Mouse (Mus musculus) B cell, adult (primary cell): ENCODE measurements around the gene Tceal8. TPM values are rescaled to one million over a fixed set of nuclear protein-coding genes. Genes with fewer than 3 reads are reported as not detected.

Experiments used
- total RNA-seq: library from RNA; stranded (reverse); gene quantifications from 4 replicates; pipeline ENCODE4 v1.2.4, GENCODE M21; 2023; ENCODE audit not compliant: inconsistent age

Gene Tceal8
- 1.2 to 2.7 TPM (median 1.6 TPM) in 3 of 4 replicates, not detected in the other for total RNA-seq

DNA sequence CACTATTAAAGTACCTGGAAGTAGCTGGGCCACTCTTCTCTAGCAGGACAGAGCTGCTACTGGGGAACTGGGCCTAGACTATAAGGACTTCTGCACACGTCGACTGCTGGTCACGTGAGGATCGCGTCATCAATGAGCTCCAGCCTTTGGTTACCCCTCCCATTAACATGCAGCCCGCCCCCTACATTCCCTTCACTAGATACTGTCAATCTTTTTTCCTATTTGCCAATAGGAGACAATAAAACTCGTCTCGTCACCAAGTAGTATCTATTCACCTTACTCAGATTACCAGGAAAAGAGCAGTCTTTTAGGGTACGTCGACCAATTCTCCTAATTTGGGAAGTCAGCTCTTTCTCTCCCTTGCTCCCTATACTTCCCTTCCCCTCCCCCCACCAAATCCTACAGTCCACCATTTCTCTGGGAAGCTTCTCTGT, at the start of gene Tceal8:
Gene Tceal8 (minus strand): TSS at position 225 of the 434 bp plus-strand sequence.

DNA sequence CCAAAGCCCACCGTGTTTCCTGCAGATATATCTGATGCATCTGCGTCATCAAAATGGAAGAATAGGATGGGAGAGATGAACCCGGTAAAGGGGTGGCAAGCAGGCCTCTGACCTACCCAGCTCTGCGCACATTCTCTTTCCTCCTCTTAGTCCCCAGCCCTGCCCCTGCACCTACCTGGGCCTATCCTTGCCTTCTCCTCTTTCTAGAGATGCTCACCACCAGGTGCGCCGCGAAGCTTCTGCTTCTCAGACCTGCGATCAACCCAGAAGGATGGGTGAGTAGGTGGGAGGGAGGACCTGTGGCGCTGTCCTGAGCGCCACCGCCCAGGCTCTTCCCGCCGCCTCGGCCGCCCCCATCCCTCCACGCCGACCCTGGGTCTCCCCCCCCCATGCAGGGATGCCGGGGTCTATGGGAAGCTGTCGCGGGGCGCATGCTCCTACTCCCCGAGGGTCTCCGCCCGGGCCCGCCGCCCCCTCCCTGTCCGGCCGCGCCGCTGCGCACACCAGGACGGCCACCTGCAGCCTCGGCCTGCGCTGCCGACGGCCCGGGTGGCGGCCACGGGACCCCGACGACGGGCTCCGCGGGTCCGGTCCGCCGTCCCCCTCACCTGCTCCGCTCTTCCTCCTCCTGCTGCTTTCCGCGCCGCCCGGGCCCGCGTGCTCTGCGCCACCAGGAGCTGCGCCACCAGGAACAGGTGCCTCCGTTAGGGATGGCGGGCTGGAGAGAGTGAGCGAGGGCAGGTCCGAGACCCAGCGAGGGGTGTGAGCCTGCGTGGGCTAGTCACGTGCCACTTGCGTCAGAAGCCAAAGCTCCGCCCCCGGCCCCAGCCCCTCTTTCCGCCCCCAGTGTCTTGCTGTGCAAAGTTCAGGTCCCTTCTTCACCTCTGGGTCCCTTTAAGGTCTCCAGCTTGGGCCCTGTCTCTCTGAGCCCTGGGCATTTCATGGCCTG, 42.9 kb upstream of the Tceal8 start, which contains the start of the genes Tceal7 and Bex1:
Gene Tceal7 (plus strand): TSS at position 51 of the 949 bp plus-strand sequence.
Gene Bex1 (minus strand): TSS at position 785 of the 949 bp plus-strand sequence.

DNA sequence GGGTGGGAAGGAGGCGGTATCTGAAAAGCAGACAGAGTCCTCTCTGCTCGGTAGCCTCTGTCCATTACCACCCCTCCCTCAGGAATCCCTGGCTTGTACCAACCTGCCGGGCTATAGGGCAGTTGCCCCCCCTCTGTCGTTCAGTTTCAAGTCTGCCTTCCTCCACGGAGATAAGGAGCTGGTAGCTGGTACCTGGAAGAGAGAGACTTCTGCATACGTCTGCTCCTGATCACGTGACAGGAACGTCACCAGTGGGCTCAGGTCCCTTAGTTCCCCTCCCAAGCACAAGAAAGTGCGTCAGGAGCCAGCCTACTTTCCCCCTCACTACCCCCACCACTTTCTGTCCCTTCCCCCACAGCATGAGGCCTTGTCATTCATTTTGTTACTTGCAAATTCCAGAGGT, 31.5 kb upstream of the Tceal8 start, which contains the start of gene Tceal5:
Gene Tceal5 (minus strand): TSS at position 213 of the 403 bp plus-strand sequence.

DNA sequence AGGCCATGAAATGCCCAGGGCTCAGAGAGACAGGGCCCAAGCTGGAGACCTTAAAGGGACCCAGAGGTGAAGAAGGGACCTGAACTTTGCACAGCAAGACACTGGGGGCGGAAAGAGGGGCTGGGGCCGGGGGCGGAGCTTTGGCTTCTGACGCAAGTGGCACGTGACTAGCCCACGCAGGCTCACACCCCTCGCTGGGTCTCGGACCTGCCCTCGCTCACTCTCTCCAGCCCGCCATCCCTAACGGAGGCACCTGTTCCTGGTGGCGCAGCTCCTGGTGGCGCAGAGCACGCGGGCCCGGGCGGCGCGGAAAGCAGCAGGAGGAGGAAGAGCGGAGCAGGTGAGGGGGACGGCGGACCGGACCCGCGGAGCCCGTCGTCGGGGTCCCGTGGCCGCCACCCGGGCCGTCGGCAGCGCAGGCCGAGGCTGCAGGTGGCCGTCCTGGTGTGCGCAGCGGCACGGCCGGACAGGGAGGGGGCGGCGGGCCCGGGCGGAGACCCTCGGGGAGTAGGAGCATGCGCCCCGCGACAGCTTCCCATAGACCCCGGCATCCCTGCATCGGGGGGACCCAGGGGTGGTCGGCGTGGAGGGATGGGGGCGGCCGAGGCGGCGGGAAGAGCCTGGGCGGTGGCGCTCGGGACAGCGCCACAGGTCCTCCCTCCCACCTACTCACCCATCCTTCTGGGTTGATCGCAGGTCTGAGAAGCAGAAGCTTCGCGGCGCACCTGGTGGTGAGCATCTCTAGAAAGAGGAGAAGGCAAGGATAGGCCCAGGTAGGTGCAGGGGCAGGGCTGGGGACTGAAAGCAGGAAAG, 33.1 kb downstream of the Tceal8 start, which contains the start of gene Bex4:
Gene Bex4 (plus strand): TSS at position 170 of the 813 bp plus-strand sequence.

Other genes with a start within 250 kb of the Tceal8 start
- 0.33 to 0.64 TPM in 2 of 4 replicates, not detected in the others for gene Arxes2, start 178.5 kb downstream of the Tceal8 start, total RNA-seq
- gene Arxes1, start 139.0 kb downstream of the Tceal8 start, total RNA-seq: 0.45 TPM in 1 of 4 replicates, not detected in the others
- 0.60 to 0.64 TPM in 2 of 4 replicates, not detected in the others for gene Bex2, start 104.1 kb downstream of the Tceal8 start, total RNA-seq
- gene Nxf3, start 87.1 kb downstream of the Tceal8 start, total RNA-seq: not detected in 4 replicates
- gene Bex4, start 33.3 kb downstream of the Tceal8 start, total RNA-seq: 1.5 TPM in 1 of 4 replicates, not detected in the others
- gene Tceal5, start 31.5 kb upstream of the Tceal8 start, total RNA-seq: not detected in 4 replicates
- not detected in 4 replicates for gene Tceal7, start 42.4 kb upstream of the Tceal8 start, total RNA-seq
- 1.6 to 3.0 TPM (median 2.5 TPM) in 4 replicates for gene Bex1, start 43.2 kb upstream of the Tceal8 start, total RNA-seq
- gene Tceal9, start 72.7 kb upstream of the Tceal8 start, total RNA-seq: 65.9 to 82.3 TPM (median 72.4 TPM) in 4 replicates
- gene Bex3, start 97.9 kb upstream of the Tceal8 start, total RNA-seq: 80.9 to 94.1 TPM (median 89.0 TPM) in 4 replicates